Mouse (Mus musculus) liver, embryonic 14.5 days (tissue): ENCODE measurements at regions not wholly inside any gene's neighbourhood (a gene's known extent, or its start where the extent isn't known, plus 50 kb on each side); places are given as distances from the start of the nearest gene placed in this dataset.

ENCODE experiments used
- ATAC-seq: fragments of 200-750 bp; cut with Nextera tagmentation; 2 replicates; pipeline ENCODE4 v1.8.0; 2017; ENCODE audit warnings: moderate number of reproducible peaks, mild to moderate bottlenecking, moderate library complexity; ENCODE audit not compliant: insufficient read depth
- DNase-seq, 3 experiments: peaks; one replicate each; pipeline ENCODE4 v3.0.0-alpha.2; 2012 to 2013; ENCODE audit warnings: low read depth in 3 of 3, low spot score in 3 of 3
- H3K27ac ChIP-seq: fragments of 300-500 bp; sonication (generic); 2 replicates; pipeline ENCODE4 v1.5.1; 2014; ENCODE audit warnings: moderate library complexity, mild to moderate bottlenecking, control low read depth, inconsistent platforms
- H3K27me3 ChIP-seq: fragments of 300-500 bp; sonication (generic); 2 replicates; pipeline ENCODE4 v1.6.1; 2014; ENCODE audit warnings: mild to moderate bottlenecking, low read length, moderate library complexity; ENCODE audit not compliant: control insufficient read depth, insufficient read depth
- H3K36me3 ChIP-seq: fragments of 300-500 bp; sonication (generic); replicated peaks from 2 replicates; pipeline ENCODE4 v1.6.1; 2014; ENCODE audit warnings: low read depth; ENCODE audit not compliant: control insufficient read depth, insufficient read depth
- H3K4me1 ChIP-seq, 2 experiments: fragments of 200-500 bp in 1 of 2; fragments of 300-500 bp in 1 of 2; sonication (generic) in 1 of 2; replicated peaks; 2 replicates each; pipeline ENCODE4 v1.6.1; 2012 to 2014; ENCODE audit warnings: antibody characterized with exemption in 1 of 2, inconsistent platforms in 1 of 2, low read length in 1 of 2; ENCODE audit not compliant: control insufficient read depth in 2 of 2, insufficient read depth in 2 of 2
- H3K4me2 ChIP-seq: fragments of 300-500 bp; sonication (generic); 2 replicates; pipeline ENCODE4 v1.6.1; 2014; ENCODE audit warnings: low read depth, mild to moderate bottlenecking, control low read depth, moderate library complexity
- H3K4me3 ChIP-seq, 2 experiments: fragments of 200-500 bp in 1 of 2; fragments of 300-500 bp in 1 of 2; sonication (generic) in 1 of 2; 2 replicates each; pipeline ENCODE4 v1.5.1; 2012 to 2014; ENCODE audit warnings: low read depth in 2 of 2, low read length in 2 of 2, mild to moderate bottlenecking in 2 of 2, control low read depth in 1 of 2, inconsistent platforms in 1 of 2, moderate library complexity in 1 of 2; ENCODE audit not compliant: insufficient read depth in 1 of 2
- H3K9ac ChIP-seq: fragments of 300-500 bp; sonication (generic); replicated peaks from 2 replicates; pipeline ENCODE4 v1.6.1; 2014; ENCODE audit warnings: mild to moderate bottlenecking, control low read depth, moderate library complexity
- H3K9me3 ChIP-seq: fragments of 300-500 bp; sonication (generic); 2 replicates; pipeline ENCODE4 v1.6.1; 2016; ENCODE audit warnings: low read length, mixed read lengths; ENCODE audit not compliant: control insufficient read depth
- CTCF ChIP-seq: IDR thresholded peaks from 2 replicates; pipeline ENCODE4 v1.5.1; 2016; ENCODE audit warnings: antibody characterized with exemption, low read depth, control low read depth
- EP300 ChIP-seq: IDR thresholded peaks from 2 replicates; pipeline ENCODE4 v1.6.1; 2016; ENCODE audit warnings: antibody characterized with exemption, low read depth
- WGBS: fragments of 180-500 bp; shearing (Covaris S2); extraction: QIAGEN DNeasy Blood & Tissue Kit; methylation state at CpG from one replicate; pipeline ENCODE4 v1.1.7; 2014; ENCODE audit not compliant: insufficient replicate concordance; 5-methylcytosine and 5-hydroxymethylcytosine counted together

DNA sequence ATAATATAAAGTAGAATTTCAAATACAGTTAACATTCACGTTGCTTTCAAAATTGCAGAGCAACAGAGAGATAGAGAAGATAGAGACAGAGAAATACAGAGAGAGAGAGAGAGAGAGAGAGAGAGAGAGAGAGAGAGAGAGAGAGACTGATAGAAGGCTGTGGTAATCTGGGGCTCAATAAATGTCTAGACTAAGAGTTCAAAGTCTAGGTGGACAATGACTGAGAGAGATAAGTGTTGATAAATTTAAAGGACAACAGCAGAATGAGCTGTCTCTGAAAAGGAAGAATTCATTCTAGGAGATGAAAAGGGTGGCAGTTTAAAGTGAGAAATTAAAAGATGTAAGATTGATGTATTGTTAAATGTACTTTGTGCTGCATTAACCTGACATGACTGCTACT, 335.7 kb downstream of the Car8 start:
- WGBS = 42% methylated on average over 1 of the region's 1 CpGs
- no peaks in the 10 kb centered on the region for H3K9me3 ChIP-seq
- TF ChIP-seq EP300 (no peak), CTCF (no peak)
- no peaks in the 10 kb centered on the region for H3K27me3 ChIP-seq
- H3K27ac ChIP-seq = no peak overlapping the region
- H3K4me1 ChIP-seq = no peaks in the 10 kb centered on the region
- H3K9ac ChIP-seq = no peak overlapping the region
- no peak overlapping the region for H3K4me3 ChIP-seq
- no peaks in the 10 kb centered on the region for H3K36me3 ChIP-seq
- H3K4me2 ChIP-seq = no peak overlapping the region
- DNase-seq (no peak), ATAC-seq (no peak)

DNA sequence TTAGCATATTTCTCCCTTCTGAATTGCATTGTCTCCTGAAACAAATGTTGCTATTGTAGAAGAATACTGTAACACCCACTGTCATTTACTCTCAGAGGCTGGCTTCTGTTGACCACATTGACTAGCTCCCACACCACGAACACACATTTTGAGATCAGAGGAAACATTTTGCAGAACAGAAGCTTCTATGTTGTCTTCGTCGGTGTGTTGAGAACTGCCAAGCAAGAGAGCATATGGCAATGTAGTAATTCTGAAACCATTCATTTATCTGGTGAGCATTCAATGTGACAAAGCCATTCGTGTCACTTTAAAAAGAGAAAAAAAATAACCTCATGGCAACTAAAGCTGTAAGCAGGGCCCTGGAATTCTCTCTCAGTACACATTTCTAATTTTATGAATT, 343.9 kb downstream of the Car8 start:
- no peaks in the 10 kb centered on the region for H3K36me3 ChIP-seq
- no peaks in the 10 kb centered on the region for H3K27me3 ChIP-seq
- no peaks in the 10 kb centered on the region for H3K9me3 ChIP-seq
- TF ChIP-seq EP300 (no peak), CTCF (no peak)
- H3K4me2 ChIP-seq = no peak overlapping the region
- WGBS = 57% methylated on average over 4 of the region's 4 CpGs
- no peak overlapping the region for H3K27ac ChIP-seq
- H3K9ac ChIP-seq = no peak overlapping the region
- no peak for ATAC-seq
- DNase-seq = no peak
- no peaks in the 10 kb centered on the region for H3K4me1 ChIP-seq
- H3K4me3 ChIP-seq = no peak overlapping the region

DNA sequence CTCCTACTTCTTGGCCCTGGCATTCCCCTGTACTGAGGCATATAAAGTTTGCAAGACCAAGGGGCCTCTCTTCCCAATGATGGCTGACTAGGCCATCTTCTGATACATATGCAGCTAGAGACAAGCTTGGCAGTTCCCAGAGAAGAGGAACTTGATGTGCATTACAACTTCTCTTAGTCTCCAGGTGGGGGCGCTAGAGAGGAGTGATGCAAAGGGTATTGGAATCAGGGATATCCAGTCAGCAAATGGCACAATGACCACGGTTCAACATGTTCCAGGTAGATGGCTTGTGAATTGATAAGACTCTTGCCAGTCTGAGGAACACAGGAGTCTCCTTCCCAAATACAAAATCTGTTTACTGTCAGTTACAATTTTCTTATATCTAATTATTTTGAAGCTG, 347.7 kb downstream of the Car8 start:
- no peak for DNase-seq
- H3K4me1 ChIP-seq = no peaks in the 10 kb centered on the region
- H3K9ac ChIP-seq = no peak overlapping the region
- no peaks in the 10 kb centered on the region for H3K9me3 ChIP-seq
- no peak for ATAC-seq
- H3K27me3 ChIP-seq = no peaks in the 10 kb centered on the region
- TF ChIP-seq CTCF (peak; percentile 31; the same call in 1 of the 2 replicates), EP300 (no peak)
- no peak overlapping the region for H3K4me2 ChIP-seq
- no peaks in the 10 kb centered on the region for H3K36me3 ChIP-seq
- no peak overlapping the region for H3K4me3 ChIP-seq
- no peak overlapping the region for H3K27ac ChIP-seq
- 57% methylated on average over 2 of the region's 2 CpGs for WGBS

DNA sequence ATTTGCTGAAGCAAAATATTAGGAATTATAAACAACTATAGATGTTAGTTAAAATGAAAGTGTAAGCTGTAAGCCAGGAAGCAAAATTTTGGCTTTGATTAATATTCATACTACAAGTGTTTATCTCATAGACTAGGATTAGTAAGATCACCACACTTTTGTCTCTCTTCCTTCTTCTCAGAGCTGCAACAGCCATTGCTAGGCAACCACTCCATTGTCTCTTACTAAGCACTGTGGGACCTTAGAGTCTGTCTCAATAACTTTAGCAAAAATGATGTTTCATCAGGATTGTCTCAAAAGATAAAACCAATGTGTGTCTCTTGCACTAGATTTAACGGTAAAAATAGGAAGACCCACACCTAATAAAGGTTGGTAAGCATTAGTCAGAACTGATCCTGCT, 384.3 kb downstream of the Car8 start:
- Histone ChIP-seq H3K4me2 (no peak overlapping the region), H3K36me3 (no peaks in the 10 kb centered on the region), H3K9ac (no peak overlapping the region), H3K9me3 (no peaks in the 10 kb centered on the region), H3K27me3 (no peaks in the 10 kb centered on the region), H3K4me3 (no peak overlapping the region), H3K27ac (no peak overlapping the region), H3K4me1 (no peaks in the 10 kb centered on the region)
- DNase-seq (no peak), ATAC-seq (no peak)
- WGBS = 52% methylated on average over 1 of the region's 1 CpGs
- no peak for TF ChIP-seq EP300
- no peak for TF ChIP-seq CTCF

DNA sequence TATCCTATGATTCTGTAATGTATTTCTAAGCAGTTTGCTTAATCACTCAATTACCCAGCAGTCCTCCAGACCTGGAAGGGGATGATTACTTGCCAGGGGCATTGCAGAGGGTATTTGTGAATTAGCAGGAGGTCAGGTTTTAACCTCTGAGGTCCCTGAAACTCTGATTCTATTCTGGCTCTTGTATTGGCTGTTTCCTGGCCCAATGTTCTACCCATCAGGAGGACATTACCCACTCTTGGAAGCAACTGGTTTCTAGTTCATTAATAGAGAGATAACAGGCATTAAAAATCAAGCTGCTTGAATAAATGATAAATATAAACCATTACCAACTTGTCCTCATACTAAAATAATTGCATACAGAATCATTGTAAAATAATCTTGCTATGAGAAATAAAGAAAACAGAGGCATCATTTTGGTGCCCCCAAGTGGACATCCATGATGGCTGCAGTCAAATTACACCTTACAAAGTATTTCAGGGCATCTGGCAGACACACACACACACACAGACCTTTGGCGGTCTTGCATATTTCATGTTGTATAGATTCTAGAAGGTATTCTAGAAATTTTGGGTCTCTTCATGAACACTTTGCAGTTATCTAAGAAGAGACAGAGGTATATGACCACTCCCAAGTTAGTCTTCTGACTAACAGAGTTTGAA, 385.6 kb downstream of the Car8 start:
- WGBS = 46% methylated on average over 1 of the region's 1 CpGs
- Histone ChIP-seq H3K4me2 (no peak overlapping the region), H3K36me3 (no peaks in the 10 kb centered on the region), H3K9ac (no peak overlapping the region), H3K9me3 (no peaks in the 10 kb centered on the region), H3K27me3 (no peaks in the 10 kb centered on the region), H3K27ac (no peak overlapping the region), H3K4me1 (no peaks in the 10 kb centered on the region), H3K4me3 (no peak overlapping the region)
- DNase-seq (no peak), ATAC-seq (no peak)
- TF ChIP-seq EP300 (no peak), CTCF (peak; percentile 47)
